Comparison of ENCODE assay signal across 8 mouse cellular contexts in genomic region chr4:133609719-133610118, GRCm38 (mm10). TPM values are rescaled to one million over a fixed set of nuclear protein-coding genes. Genes with fewer than 3 reads are reported as not detected.
A peak's percentile ranks its signal among the peaks of the same experiment; 100 is the strongest.
DNase-seq lines count a peak whose midpoint lies in the region; ATAC-seq and TF ChIP-seq lines count a peak whose summit lies in the region.

No protein-coding gene starts in this region.

- peak; percentile 77 for DNase-seq in CD4-positive helper T cell, adult 2 months (ENCODE audit: low read depth, low spot score)
- DNase-seq in adrenal gland, postnatal 10 days = peak; percentile 91
- DNase-seq in embryonic facial prominence, embryonic 10.5 days (ENCODE audit: low spot score) = peak; percentile 86
- DNase-seq in kidney, postnatal 10 days = peak; percentile 93
- DNase-seq in ovary, postnatal 14 days (ENCODE audit: low spot score) = peak; percentile 77
- DNase-seq in thymus, adult 2 months = peak; percentile 84

- H3K9me3 ChIP-seq in embryonic facial prominence, embryonic 10.5 days = peaks cover 8% of the 10 kb centered on the region; the same call in 1 of the 2 replicates
- H3K9me3 ChIP-seq in heart, embryonic 15.5 days (replicated peaks) = no peaks in the 10 kb centered on the region
- no peaks in the 10 kb centered on the region for H3K9me3 ChIP-seq in liver, embryonic 15.5 days (replicated peaks)

- TF ChIP-seq POLR2A in thymus, adult 2 months (IDR thresholded peaks at IDR 0.05; ENCODE audit: control insufficient read depth, extremely low read depth, insufficient read depth, low read length, poor library complexity) = no peak

- H3K36me3 ChIP-seq in embryonic facial prominence, embryonic 10.5 days (replicated peaks) = peaks cover 97% of the 10 kb centered on the region
- peaks cover 41% of the 10 kb centered on the region for H3K36me3 ChIP-seq in heart, embryonic 15.5 days
- H3K36me3 ChIP-seq in liver, embryonic 15.5 days (replicated peaks) = peaks cover 27% of the 10 kb centered on the region
- peaks cover 46% of the 10 kb centered on the region for H3K36me3 ChIP-seq in thymus, adult 2 months (ENCODE audit: control insufficient read depth, insufficient read depth, low read length)

- TF ChIP-seq CTCF in thymus, adult 2 months (IDR thresholded peaks at IDR 0.05; ENCODE audit: borderline replicate concordance, control insufficient read depth, extremely low read depth, insufficient read depth, low read length, poor library complexity) = peak; percentile 91; the same call in 1 of the 2 replicates

- H3K4me1 ChIP-seq in embryonic facial prominence, embryonic 10.5 days = peaks cover 18% of the 10 kb centered on the region; the same call in 1 of the 2 replicates
- 0 out of 2 replicates have a peak, but pooled peaks cover 2% of the 10 kb centered on the region for H3K4me1 ChIP-seq in heart, embryonic 15.5 days (replicated peaks)
- H3K4me1 ChIP-seq in liver, embryonic 15.5 days (replicated peaks) = peaks cover 19% of the 10 kb centered on the region
- H3K4me1 ChIP-seq in thymus, adult 2 months (replicated peaks; ENCODE audit: control insufficient read depth, insufficient read depth, low read length) = no peaks in the 10 kb centered on the region

- no peak overlapping the region for H3K4me2 ChIP-seq in heart, embryonic 15.5 days
- H3K4me2 ChIP-seq in liver, embryonic 15.5 days = no peak overlapping the region

- H3K27me3 ChIP-seq in embryonic facial prominence, embryonic 10.5 days (replicated peaks; ENCODE audit: low read depth, poor library complexity, severe bottlenecking) = no peaks in the 10 kb centered on the region
- H3K27me3 ChIP-seq in heart, embryonic 15.5 days = no peaks in the 10 kb centered on the region
- no peaks in the 10 kb centered on the region for H3K27me3 ChIP-seq in liver, embryonic 15.5 days
- H3K27me3 ChIP-seq in thymus, adult 2 months (ENCODE audit: control insufficient read depth, insufficient read depth, low read length) = no peaks in the 10 kb centered on the region

- no peak overlapping the region for H3K4me3 ChIP-seq in embryonic facial prominence, embryonic 10.5 days
- H3K4me3 ChIP-seq in heart, embryonic 15.5 days = no peak overlapping the region
- H3K4me3 ChIP-seq in liver, embryonic 15.5 days (replicated peaks) = no peak overlapping the region
- H3K4me3 ChIP-seq in thymus, adult 2 months (ENCODE audit: control insufficient read depth, insufficient read depth, low read length) = no peak overlapping the region

- peak; percentile 57; the same call in 1 of the 2 replicates for ATAC-seq in heart, embryonic 15.5 days (replicated peaks; ENCODE audit: insufficient number of reproducible peaks, insufficient read depth, low FRiP score, low read depth)
- ATAC-seq in liver, embryonic 15.5 days (ENCODE audit: insufficient read depth) = 0 out of 2 replicates have a peak, but pooled peaks have one; percentile 40

- no peak overlapping the region for H3K9ac ChIP-seq in heart, embryonic 15.5 days
- no peak overlapping the region for H3K9ac ChIP-seq in liver, embryonic 15.5 days

- no peak overlapping the region for H3K27ac ChIP-seq in embryonic facial prominence, embryonic 10.5 days (replicated peaks)
- no peak overlapping the region for H3K27ac ChIP-seq in heart, embryonic 15.5 days
- no peak overlapping the region for H3K27ac ChIP-seq in liver, embryonic 15.5 days (replicated peaks)
- H3K27ac ChIP-seq in thymus, adult 2 months (ENCODE audit: control insufficient read depth, insufficient read depth, low read length) = no peak overlapping the region

- WGBS in embryonic facial prominence, embryonic 10.5 days = 19% methylated on average over 6 of the region's 6 CpGs
- 13% methylated on average over 6 of the region's 6 CpGs for WGBS in heart, embryonic 15.5 days
- 9% methylated on average over 6 of the region's 6 CpGs for WGBS in liver, embryonic 15.5 days (ENCODE audit: insufficient replicate concordance)
- 26% methylated on average over 6 of the region's 6 CpGs for WGBS in thymus, adult 2 months

RNA-seq across cellular contexts. Expression of gene Sfn, which starts 7.8 kb away (rescaled TPM):
- 1 to 10 TPM; 2.2 to 3.8 TPM for total RNA-seq in adrenal gland, postnatal 10 days (2021)
- 27.6 and 35.7 TPM in 2 replicates for polyA plus RNA-seq in embryonic facial prominence, embryonic 10.5 days (2016; fragmentation: Nextera tagmentation; extraction: Ambion mirVana)
- polyA plus RNA-seq in heart, embryonic 15.5 days (2015; fragmentation: Nextera tagmentation; extraction: Ambion mirVana) = 3.0 and 25.1 TPM in 2 replicates
- polyA plus RNA-seq in liver, embryonic 15.5 days (2015; fragmentation: Nextera tagmentation; extraction: Ambion mirVana) = 0.47 and 0.69 TPM in 2 replicates
- polyA plus RNA-seq in thymus, adult 2 months (2012; rRNA removed) = 60.5 and 65.9 TPM in 2 replicates

RNA-seq across cellular contexts. Expression of gene Gpn2, which starts 25.6 kb away (rescaled TPM):
- 10 to 100 TPM; 12.9 to 13.3 TPM for total RNA-seq in adrenal gland, postnatal 10 days (2021)
- polyA plus RNA-seq in embryonic facial prominence, embryonic 10.5 days (2016; fragmentation: Nextera tagmentation; extraction: Ambion mirVana) = 29.4 and 30.9 TPM in 2 replicates
- 10.4 and 11.8 TPM in 2 replicates for polyA plus RNA-seq in heart, embryonic 15.5 days (2015; fragmentation: Nextera tagmentation; extraction: Ambion mirVana)
- polyA plus RNA-seq in liver, embryonic 15.5 days (2015; fragmentation: Nextera tagmentation; extraction: Ambion mirVana) = 8.6 and 10.8 TPM in 2 replicates
- 59.4 and 64.2 TPM in 2 replicates for polyA plus RNA-seq in thymus, adult 2 months (2012; rRNA removed)

RNA-seq across cellular contexts. Expression of gene Gpatch3, which starts 35.2 kb away (rescaled TPM):
- total RNA-seq in adrenal gland, postnatal 10 days (2021) = 1 to 10 TPM; 5.7 to 8.1 TPM
- polyA plus RNA-seq in embryonic facial prominence, embryonic 10.5 days (2016; fragmentation: Nextera tagmentation; extraction: Ambion mirVana) = 10.7 and 12.2 TPM in 2 replicates
- polyA plus RNA-seq in heart, embryonic 15.5 days (2015; fragmentation: Nextera tagmentation; extraction: Ambion mirVana) = 3.8 and 4.8 TPM in 2 replicates
- polyA plus RNA-seq in liver, embryonic 15.5 days (2015; fragmentation: Nextera tagmentation; extraction: Ambion mirVana) = 3.8 and 4.9 TPM in 2 replicates
- 7.9 and 9.5 TPM in 2 replicates for polyA plus RNA-seq in thymus, adult 2 months (2012; rRNA removed)

RNA-seq across cellular contexts. Expression of gene Zdhhc18, which starts 40.2 kb away (rescaled TPM):
- total RNA-seq in adrenal gland, postnatal 10 days (2021) = 10 to 100 TPM; 25.3 to 26.0 TPM
- 2.3 and 3.0 TPM in 2 replicates for polyA plus RNA-seq in embryonic facial prominence, embryonic 10.5 days (2016; fragmentation: Nextera tagmentation; extraction: Ambion mirVana)
- polyA plus RNA-seq in heart, embryonic 15.5 days (2015; fragmentation: Nextera tagmentation; extraction: Ambion mirVana) = 4.6 and 9.4 TPM in 2 replicates
- polyA plus RNA-seq in liver, embryonic 15.5 days (2015; fragmentation: Nextera tagmentation; extraction: Ambion mirVana) = 1.2 and 1.9 TPM in 2 replicates
- 150 and 172 TPM in 2 replicates for polyA plus RNA-seq in thymus, adult 2 months (2012; rRNA removed)

RNA-seq across cellular contexts. Expression of gene Nr0b2, which starts 56.5 kb away (rescaled TPM):
- total RNA-seq in adrenal gland, postnatal 10 days (2021) = 10 to 100 TPM; 18.0 to 19.3 TPM
- polyA plus RNA-seq in embryonic facial prominence, embryonic 10.5 days (2016; fragmentation: Nextera tagmentation; extraction: Ambion mirVana) = 0.17 TPM in 1 of 2 replicates, not detected in the other
- polyA plus RNA-seq in heart, embryonic 15.5 days (2015; fragmentation: Nextera tagmentation; extraction: Ambion mirVana) = 13.4 and 16.0 TPM in 2 replicates
- 0.97 and 1.2 TPM in 2 replicates for polyA plus RNA-seq in liver, embryonic 15.5 days (2015; fragmentation: Nextera tagmentation; extraction: Ambion mirVana)
- polyA plus RNA-seq in thymus, adult 2 months (2012; rRNA removed) = 2.4 TPM in 1 of 2 replicates, not detected in the other
